Mouse (Mus musculus) megakaryocyte, embryonic 14.5 days (primary cell): Measurements from ENCODE around the gene Dtx3. TPM values are rescaled to one million over a fixed set of nuclear protein-coding genes. Genes with fewer than 3 reads are reported as not detected.
A peak's percentile ranks its signal among the peaks of the same experiment; 100 is the strongest.

Experiments used
- H3K27me3 ChIP-seq: replicated peaks from 2 replicates; pipeline ENCODE3; 2012; ENCODE audit warnings: inconsistent platforms
- H3K36me3 ChIP-seq: replicated peaks from 2 replicates; pipeline ENCODE3; 2012; ENCODE audit warnings: low read length, inconsistent platforms, mixed read lengths
- H3K4me1 ChIP-seq: 2 replicates; pipeline ENCODE4 v1.6.1; 2012; ENCODE audit warnings: inconsistent platforms
- H3K4me3 ChIP-seq: replicated peaks from 2 replicates; pipeline ENCODE3; 2012; ENCODE audit warnings: moderate library complexity, mild to moderate bottlenecking, inconsistent platforms
- H3K9me3 ChIP-seq: 2 replicates; pipeline ENCODE4 v1.6.1; 2012; ENCODE audit warnings: inconsistent platforms
- FLI1 ChIP-seq: IDR thresholded peaks from 2 replicates; pipeline ENCODE4 v1.6.1; 2012; ENCODE audit warnings: low read length, inconsistent platforms, mixed read lengths
- GATA1 ChIP-seq: IDR thresholded peaks from 3 replicates; pipeline ENCODE4 v1.6.1; 2012; ENCODE audit warnings: mixed read lengths, low read length, inconsistent platforms, borderline replicate concordance
- polyA plus RNA-seq: library from polyadenylated mRNA; stranded (reverse); fragments of >175 nt; gene quantifications from 2 replicates; pipeline ENCODE4 v1.2.3, GENCODE M21; 2012; ENCODE audit warnings: low replicate concordance; ENCODE audit not compliant: insufficient read depth

Gene Dtx3
- 51.0 and 171 TPM in 2 replicates for polyA plus RNA-seq

- Histone ChIP-seq H3K27me3 (peaks cover 4% of the 10 kb centered on the region), H3K4me1 (peaks cover 29% of the 10 kb centered on the region), H3K4me3 (peak within 1 kb of the TSS; percentile 94), H3K36me3 (peaks cover 58% of the 10 kb centered on the region), H3K9me3 (no peaks in the 10 kb centered on the region)
- TF ChIP-seq FLI1, result no peak
- TF ChIP-seq GATA1, result no peak
Observed at GRCm38 (mm10) chr10:127195328-127196129, at the start of gene Dtx3. Gene Dtx3, minus strand, starts transcription at chr10:127195728.

- Histone ChIP-seq H3K9me3 (no peaks in the 10 kb centered on the region), H3K4me3 (no peak overlapping the region), H3K4me1 (peaks cover 4% of the 10 kb centered on the region; the same call in 1 of the 2 replicates), H3K27me3 (peaks cover 79% of the 10 kb centered on the region), H3K36me3 (no peaks in the 10 kb centered on the region)
- TF ChIP-seq GATA1 (no peak), FLI1 (no peak)
Observed at GRCm38 (mm10) chr10:127238241-127238824, 42.8 kb upstream of the Dtx3 start.

GRCm38 (mm10) chr10:127236541-127236940, 41.0 kb upstream of the Dtx3 start:
- TF ChIP-seq GATA1, result no peak
- no peak for TF ChIP-seq FLI1
- H3K27me3 ChIP-seq, result peaks cover 74% of the 10 kb centered on the region
- no peaks in the 10 kb centered on the region for H3K9me3 ChIP-seq

GRCm38 (mm10) chr10:127233141-127233540, 37.6 kb upstream of the Dtx3 start:
- H3K9me3 ChIP-seq, result no peaks in the 10 kb centered on the region
- TF ChIP-seq FLI1, result no peak
- no peak for TF ChIP-seq GATA1
- H3K27me3 ChIP-seq, result peaks cover 73% of the 10 kb centered on the region
- H3K4me1 ChIP-seq, result peaks cover 32% of the 10 kb centered on the region
- H3K36me3 ChIP-seq, result no peaks in the 10 kb centered on the region
- H3K4me3 ChIP-seq, result no peak overlapping the region

More at GRCm38 (mm10) chr10:127236541-127236940, 41.0 kb upstream of the Dtx3 start:
- Histone ChIP-seq H3K36me3 (no peaks in the 10 kb centered on the region), H3K4me1 (peaks cover 5% of the 10 kb centered on the region; the same call in 1 of the 2 replicates), H3K4me3 (no peak overlapping the region)

GRCm38 (mm10) chr10:127231741-127232140, 36.2 kb upstream of the Dtx3 start:
- Histone ChIP-seq H3K27me3 (peaks cover 72% of the 10 kb centered on the region), H3K4me1 (peaks cover 34% of the 10 kb centered on the region), H3K36me3 (no peaks in the 10 kb centered on the region), H3K4me3 (no peak overlapping the region), H3K9me3 (no peaks in the 10 kb centered on the region)
- TF ChIP-seq GATA1, result no peak
- TF ChIP-seq FLI1, result no peak

- Histone ChIP-seq H3K4me1 (peaks cover 43% of the 10 kb centered on the region), H3K9me3 (no peaks in the 10 kb centered on the region), H3K4me3 (no peak overlapping the region), H3K27me3 (peaks cover 69% of the 10 kb centered on the region), H3K36me3 (no peaks in the 10 kb centered on the region)
- TF ChIP-seq GATA1 (no peak), FLI1 (no peak)
Observed at GRCm38 (mm10) chr10:127230693-127231092, 35.2 kb upstream of the Dtx3 start.

- H3K4me1 ChIP-seq, result peaks cover 59% of the 10 kb centered on the region
- no peaks in the 10 kb centered on the region for H3K36me3 ChIP-seq
- H3K9me3 ChIP-seq, result peaks cover 4% of the 10 kb centered on the region
- peaks cover 75% of the 10 kb centered on the region for H3K27me3 ChIP-seq
- H3K4me3 ChIP-seq, result no peak overlapping the region
- TF ChIP-seq GATA1 (no peak), FLI1 (no peak)
Observed at GRCm38 (mm10) chr10:127228897-127229296, 33.4 kb upstream of the Dtx3 start.

- Histone ChIP-seq H3K4me1 (peaks cover 59% of the 10 kb centered on the region), H3K36me3 (no peaks in the 10 kb centered on the region), H3K4me3 (no peak overlapping the region), H3K27me3 (peaks cover 73% of the 10 kb centered on the region), H3K9me3 (peaks cover 7% of the 10 kb centered on the region)
- TF ChIP-seq GATA1 (no peak), FLI1 (no peak)
Observed at GRCm38 (mm10) chr10:127227163-127227562, 31.6 kb upstream of the Dtx3 start.

GRCm38 (mm10) chr10:127226318-127226895, 30.9 kb upstream of the Dtx3 start:
- H3K36me3 ChIP-seq, result no peaks in the 10 kb centered on the region
- TF ChIP-seq FLI1 (no peak), GATA1 (no peak)
- peaks cover 7% of the 10 kb centered on the region for H3K9me3 ChIP-seq
- H3K4me1 ChIP-seq, result peaks cover 57% of the 10 kb centered on the region
- H3K4me3 ChIP-seq, result no peak overlapping the region
- H3K27me3 ChIP-seq, result peaks cover 68% of the 10 kb centered on the region
